Mouse (Mus musculus) kidney, adult 2 months (tissue): Measurements from ENCODE around the gene Bod1.

Experiments
- CTCF ChIP-seq: fragments of 200-500 bp; conservative IDR thresholded peaks from 2 replicates; pipeline ENCODE4 v1.5.1; 2011; ENCODE audit warnings: low read depth, mild to moderate bottlenecking, control low read depth, low read length, moderate library complexity, mixed read lengths; ENCODE audit not compliant: insufficient read depth, insufficient read length
- POLR2A ChIP-seq: fragments of 200-500 bp; IDR thresholded peaks from one replicate; pipeline ENCODE4 v1.6.1; 2011; ENCODE audit warnings: low read depth, low read length, control low read depth

DNA sequence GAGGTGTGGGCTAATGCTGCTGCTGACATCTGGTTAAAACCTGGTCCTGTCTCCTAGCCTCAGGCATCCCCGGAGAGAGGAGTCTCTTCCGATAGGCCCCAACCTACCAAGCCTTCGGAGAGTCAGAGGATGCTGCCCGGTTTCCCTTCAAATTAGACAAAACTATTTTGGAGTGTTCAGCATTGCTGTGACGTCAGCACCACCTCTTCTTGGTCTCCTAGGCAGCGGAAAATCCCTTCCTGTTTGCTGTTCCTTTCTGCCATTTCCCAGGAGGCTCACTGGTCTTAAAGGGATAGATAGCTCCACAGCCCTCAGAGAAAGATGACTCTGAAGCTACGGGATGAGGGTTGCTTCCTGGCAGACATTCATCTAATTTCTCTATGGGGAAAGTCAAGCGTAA is 31.5 kb upstream of the Bod1 start:
- TF ChIP-seq CTCF (no peak), POLR2A (no peak)
